Mouse (Mus musculus): ENCODE data around the gene Fmnl1. TPM values are rescaled to one million over a fixed set of nuclear protein-coding genes. Genes with fewer than 3 reads are reported as not detected.

Fmnl1 gene
- polyA plus RNA-seq, 1 experiment = 1.1 TPM

- Histone ChIP-seq H3K4me3 (ENCODE audit: insufficient read depth, low read length) (no peak overlapping the region), H3K4me1 (ENCODE audit: control insufficient read depth, insufficient read depth, low read length) (no peaks in the 10 kb centered on the region), H3K27ac (ENCODE audit: insufficient read depth, low read length) (no peak overlapping the region)
- TF ChIP-seq CTCF (IDR thresholded peaks at IDR 0.05; ENCODE audit: borderline replicate concordance, insufficient read depth, low read length) (no peak), POLR2A (IDR thresholded peaks at IDR 0.05; ENCODE audit: low read depth, low read length) (no peak)
Measured at GRCm38 (mm10) chr11:103171703-103172391, 940 bp downstream of the Fmnl1 start.

- H3K4me1 ChIP-seq (ENCODE audit: control insufficient read depth, insufficient read depth, low read length) = no peaks in the 10 kb centered on the region
- TF ChIP-seq CTCF (IDR thresholded peaks at IDR 0.05; ENCODE audit: borderline replicate concordance, insufficient read depth, low read length) (no peak), POLR2A (IDR thresholded peaks at IDR 0.05; ENCODE audit: low read depth, low read length) (no peak)
- no peak overlapping the region for H3K4me3 ChIP-seq (ENCODE audit: insufficient read depth, low read length)
- H3K27ac ChIP-seq (ENCODE audit: insufficient read depth, low read length) = no peak overlapping the region
Measured at GRCm38 (mm10) chr11:103172392-103173040, 1.6 kb downstream of the Fmnl1 start.

- no peaks in the 10 kb centered on the region for H3K4me1 ChIP-seq (ENCODE audit: control insufficient read depth, insufficient read depth, low read length)
- H3K4me3 ChIP-seq (ENCODE audit: insufficient read depth, low read length) = no peak overlapping the region
- H3K27ac ChIP-seq (ENCODE audit: insufficient read depth, low read length) = no peak overlapping the region
- TF ChIP-seq POLR2A (IDR thresholded peaks at IDR 0.05; ENCODE audit: low read depth, low read length) = no peak
- TF ChIP-seq CTCF (IDR thresholded peaks at IDR 0.05; ENCODE audit: borderline replicate concordance, insufficient read depth, low read length) = no peak
Measured at GRCm38 (mm10) chr11:103173041-103173770, 2.3 kb downstream of the Fmnl1 start.

GRCm38 (mm10) chr11:103173771-103174344 lies 3.0 kb downstream of the Fmnl1 start:
- no peak overlapping the region for H3K4me3 ChIP-seq (ENCODE audit: insufficient read depth, low read length)
- no peak for TF ChIP-seq CTCF (IDR thresholded peaks at IDR 0.05; ENCODE audit: borderline replicate concordance, insufficient read depth, low read length)
- no peak for TF ChIP-seq POLR2A (IDR thresholded peaks at IDR 0.05; ENCODE audit: low read depth, low read length)
- no peak overlapping the region for H3K27ac ChIP-seq (ENCODE audit: insufficient read depth, low read length)
- no peaks in the 10 kb centered on the region for H3K4me1 ChIP-seq (ENCODE audit: control insufficient read depth, insufficient read depth, low read length)

- no peak overlapping the region for H3K27ac ChIP-seq (ENCODE audit: insufficient read depth, low read length)
Measured at GRCm38 (mm10) chr11:103174411-103174832, 3.5 kb downstream of the Fmnl1 start.

GRCm38 (mm10) chr11:103174891-103175391 lies 4.0 kb downstream of the Fmnl1 start:
- H3K4me3 ChIP-seq (ENCODE audit: insufficient read depth, low read length) = no peak overlapping the region
- no peaks in the 10 kb centered on the region for H3K4me1 ChIP-seq (ENCODE audit: control insufficient read depth, insufficient read depth, low read length)
- H3K27ac ChIP-seq (ENCODE audit: insufficient read depth, low read length) = no peak overlapping the region
- TF ChIP-seq CTCF (IDR thresholded peaks at IDR 0.05; ENCODE audit: borderline replicate concordance, insufficient read depth, low read length) = no peak
- no peak for TF ChIP-seq POLR2A (IDR thresholded peaks at IDR 0.05; ENCODE audit: low read depth, low read length)

More at GRCm38 (mm10) chr11:103174411-103174832, 3.5 kb downstream of the Fmnl1 start:
- Histone ChIP-seq H3K4me3 (ENCODE audit: insufficient read depth, low read length) (no peak overlapping the region), H3K4me1 (ENCODE audit: control insufficient read depth, insufficient read depth, low read length) (no peaks in the 10 kb centered on the region)
- TF ChIP-seq CTCF (IDR thresholded peaks at IDR 0.05; ENCODE audit: borderline replicate concordance, insufficient read depth, low read length) = no peak
- TF ChIP-seq POLR2A (IDR thresholded peaks at IDR 0.05; ENCODE audit: low read depth, low read length) = no peak

GRCm38 (mm10) chr11:103175688-103176442 lies 5.0 kb downstream of the Fmnl1 start:
- Histone ChIP-seq H3K4me1 (ENCODE audit: control insufficient read depth, insufficient read depth, low read length) (no peaks in the 10 kb centered on the region), H3K4me3 (ENCODE audit: insufficient read depth, low read length) (no peak overlapping the region), H3K27ac (ENCODE audit: insufficient read depth, low read length) (no peak overlapping the region)
- TF ChIP-seq POLR2A (IDR thresholded peaks at IDR 0.05; ENCODE audit: low read depth, low read length) (no peak), CTCF (IDR thresholded peaks at IDR 0.05; ENCODE audit: borderline replicate concordance, insufficient read depth, low read length) (no peak)

- no peak for TF ChIP-seq CTCF (IDR thresholded peaks at IDR 0.05; ENCODE audit: borderline replicate concordance, insufficient read depth, low read length)
- TF ChIP-seq POLR2A (IDR thresholded peaks at IDR 0.05; ENCODE audit: low read depth, low read length) = no peak
- H3K27ac ChIP-seq (ENCODE audit: insufficient read depth, low read length) = no peak overlapping the region
- no peaks in the 10 kb centered on the region for H3K4me1 ChIP-seq (ENCODE audit: control insufficient read depth, insufficient read depth, low read length)
- H3K4me3 ChIP-seq (ENCODE audit: insufficient read depth, low read length) = no peak overlapping the region
Measured at GRCm38 (mm10) chr11:103176510-103176909, 5.6 kb downstream of the Fmnl1 start.

- no peak for TF ChIP-seq CTCF (IDR thresholded peaks at IDR 0.05; ENCODE audit: borderline replicate concordance, insufficient read depth, low read length)
- TF ChIP-seq POLR2A (IDR thresholded peaks at IDR 0.05; ENCODE audit: low read depth, low read length) = no peak
- no peak overlapping the region for H3K4me3 ChIP-seq (ENCODE audit: insufficient read depth, low read length)
- no peak overlapping the region for H3K27ac ChIP-seq (ENCODE audit: insufficient read depth, low read length)
- H3K4me1 ChIP-seq (ENCODE audit: control insufficient read depth, insufficient read depth, low read length) = no peaks in the 10 kb centered on the region
Measured at GRCm38 (mm10) chr11:103177216-103177615, 6.3 kb downstream of the Fmnl1 start.

Measured in embryonic fibroblast, embryonic 13.5 days (primary cell).